Mouse (Mus musculus) embryonic stem cell, embryonic (primary cell): Measurements from ENCODE around the gene Sdc4.

Experiments
- CTCF ChIA-PET, 4 experiments: fragments of 300-600 bp in 2 of 4; fragments of 350-600 bp in 2 of 4; sonication (Branson Sonifier 250); formaldehyde crosslinking; loops; one replicate each; lab custom pipeline; 2022; ENCODE audit warnings: inconsistent platforms in 2 of 4; lab: Charles Lee
- POLR2A ChIA-PET, 4 experiments: fragments of 300-600 bp in 2 of 4; fragments of 350-600 bp in 2 of 4; sonication (Branson Sonifier 250); formaldehyde crosslinking; loops; one replicate each; lab custom pipeline; 2022; ENCODE audit warnings: antibody characterized with exemption in 4 of 4, inconsistent platforms in 1 of 4; lab: Charles Lee

Sdc4 gene

DNA sequence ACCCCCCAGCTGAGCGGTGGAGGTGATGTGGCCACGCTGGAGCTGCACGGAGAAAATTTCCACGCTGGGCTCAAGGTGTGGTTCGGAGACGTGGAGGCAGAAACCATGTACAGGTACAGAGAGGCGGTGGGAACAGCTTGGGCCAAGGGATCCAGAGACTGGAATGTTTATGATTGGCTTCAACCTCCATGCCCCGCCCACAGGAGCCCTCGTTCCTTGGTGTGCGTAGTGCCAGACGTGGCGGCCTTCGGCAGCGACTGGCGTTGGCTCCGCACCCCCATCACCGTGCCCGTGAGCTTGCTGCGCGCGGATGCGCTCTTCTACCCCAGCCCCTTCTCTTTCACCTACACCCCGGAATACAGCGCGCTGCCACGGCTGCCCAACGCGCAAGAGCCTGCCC lies 29.5 kb downstream of the Sdc4 start:
- ChIA-PET CTCF (interaction anchor here in 3 of 4 experiments (0.6 to 2.1 kb wide), 15 partner anchors 10 to 190 kb away, joined by 3 to 9 read pairs (median 4); partner anchors contain the start of genes Matn4 (in 1 of the 3), Rbpjl (in 1 of the 3) and Slpi (in 1 of the 3)), POLR2A (interaction anchor here (0.5 to 25.2 kb wide), 7 partner anchors 10 to 107 kb away, joined by 3 to 985 read pairs (median 6); partner anchors contain the start of genes Gm20458 (in 1 of the 4), Matn4 (in 1 of the 4), Sdc4 (in 1 of the 4) and Sys1 (in 1 of the 4))

DNA sequence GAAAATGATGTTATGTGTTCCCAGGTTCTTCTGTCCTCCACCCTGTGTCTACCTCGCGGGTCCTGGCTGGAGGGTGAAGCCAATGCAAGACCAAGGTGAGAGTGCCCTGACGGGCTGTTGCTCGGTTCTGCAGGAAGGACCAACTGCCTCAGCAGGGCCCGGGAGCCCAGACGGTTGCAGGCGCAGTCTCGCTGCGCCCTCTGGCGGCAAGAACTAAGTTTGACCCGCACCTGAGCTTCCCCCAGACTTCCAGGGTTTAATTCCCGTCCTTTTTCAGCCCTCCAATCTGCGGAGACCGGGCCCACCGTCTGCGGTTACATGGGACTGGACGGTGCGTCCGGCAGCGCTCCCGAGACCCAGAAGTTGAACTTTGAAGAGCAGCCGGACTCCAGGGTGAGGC lies 36.0 kb downstream of the Sdc4 start:
- CTCF ChIA-PET: interaction anchor here (0.6 to 4.5 kb wide), 50 partner anchors 9 to 481 kb away, joined by 3 to 30 read pairs (median 4); partner anchors contain the start of genes Slpi (in 3 of the 4), Gm20458 (in 2 of the 4), Sdc4 (in 2 of the 4) and Sys1 (in 1 of the 4)

DNA sequence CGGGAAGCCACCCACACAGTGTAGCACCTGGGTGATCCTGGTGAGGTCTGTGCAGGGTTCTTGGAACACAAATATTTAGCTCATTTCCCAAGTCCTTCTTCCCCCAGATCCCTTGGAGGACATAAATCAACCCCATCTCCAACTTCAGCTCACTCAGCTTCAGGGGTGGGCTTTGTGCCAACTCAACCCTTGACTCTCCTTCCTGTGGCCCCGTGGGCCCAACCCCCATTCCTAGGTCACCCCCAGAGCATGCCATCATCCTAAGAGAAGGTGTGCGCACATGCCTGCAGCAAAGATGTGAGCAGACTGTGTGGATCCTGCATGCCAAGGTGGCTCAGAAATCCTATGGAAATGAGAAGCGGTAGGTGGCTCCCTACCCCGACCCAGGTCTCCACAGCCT lies 38.2 kb downstream of the Sdc4 start:
- ChIA-PET POLR2A (interaction anchor here in 2 of 4 experiments (0.9 to 3.2 kb wide), 8 partner anchors 11 to 186 kb away, joined by 3 to 12 read pairs (median 4); partner anchors contain the start of gene Sdc4 (in 1 of the 2)), CTCF (interaction anchor here (0.5 to 4.8 kb wide), 14 partner anchors 12 to 880 kb away, joined by 3 to 49 read pairs (median 4); partner anchors contain the start of gene Slpi (in 2 of the 4))

More for the DNA sequence above, 36.0 kb downstream of the Sdc4 start:
- POLR2A ChIA-PET: interaction anchor here in 3 of 4 experiments (0.6 to 4.5 kb wide), 7 partner anchors 11 to 114 kb away, joined by 3 to 18 read pairs (median 4); no protein-coding TSS in a partner anchor

DNA sequence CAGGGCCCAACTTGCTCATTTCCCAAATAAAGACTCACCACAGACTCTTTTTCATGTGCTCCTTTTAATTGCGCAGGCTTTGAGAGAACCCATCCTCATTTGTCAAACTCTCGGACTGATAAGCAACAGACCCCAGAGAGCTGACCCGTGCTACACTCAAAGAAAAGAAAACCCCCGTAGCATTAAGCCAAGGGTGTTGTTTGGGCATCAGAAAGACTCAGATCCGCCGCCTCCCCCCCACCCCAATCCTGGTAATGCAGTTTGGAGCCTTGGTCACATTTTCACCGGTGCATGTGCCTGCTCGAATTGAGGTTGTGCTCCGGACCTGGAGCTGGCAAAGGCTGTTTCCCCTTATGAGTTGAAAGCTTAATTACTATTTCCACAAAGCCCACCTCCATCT lies 38.6 kb downstream of the Sdc4 start, which contains the start of gene Matn4:
Matn4 (minus strand) TSS at position 101 of the 400 bp plus-strand sequence.
- ChIA-PET POLR2A (interaction anchor here in 2 of 4 experiments (0.9 to 3.2 kb wide), 13 partner anchors 8 to 334 kb away, joined by 3 to 12 read pairs (median 4); partner anchors contain the start of genes Sdc4 (in 1 of the 2), Sys1 (in 1 of the 2) and Tomm34 (in 1 of the 2)), CTCF (interaction anchor here (0.5 to 4.8 kb wide), 27 partner anchors 9 to 1004 kb away, joined by 3 to 49 read pairs (median 5); partner anchors contain the start of genes Slpi (in 3 of the 4) and Gm20458 (in 1 of the 4))

DNA sequence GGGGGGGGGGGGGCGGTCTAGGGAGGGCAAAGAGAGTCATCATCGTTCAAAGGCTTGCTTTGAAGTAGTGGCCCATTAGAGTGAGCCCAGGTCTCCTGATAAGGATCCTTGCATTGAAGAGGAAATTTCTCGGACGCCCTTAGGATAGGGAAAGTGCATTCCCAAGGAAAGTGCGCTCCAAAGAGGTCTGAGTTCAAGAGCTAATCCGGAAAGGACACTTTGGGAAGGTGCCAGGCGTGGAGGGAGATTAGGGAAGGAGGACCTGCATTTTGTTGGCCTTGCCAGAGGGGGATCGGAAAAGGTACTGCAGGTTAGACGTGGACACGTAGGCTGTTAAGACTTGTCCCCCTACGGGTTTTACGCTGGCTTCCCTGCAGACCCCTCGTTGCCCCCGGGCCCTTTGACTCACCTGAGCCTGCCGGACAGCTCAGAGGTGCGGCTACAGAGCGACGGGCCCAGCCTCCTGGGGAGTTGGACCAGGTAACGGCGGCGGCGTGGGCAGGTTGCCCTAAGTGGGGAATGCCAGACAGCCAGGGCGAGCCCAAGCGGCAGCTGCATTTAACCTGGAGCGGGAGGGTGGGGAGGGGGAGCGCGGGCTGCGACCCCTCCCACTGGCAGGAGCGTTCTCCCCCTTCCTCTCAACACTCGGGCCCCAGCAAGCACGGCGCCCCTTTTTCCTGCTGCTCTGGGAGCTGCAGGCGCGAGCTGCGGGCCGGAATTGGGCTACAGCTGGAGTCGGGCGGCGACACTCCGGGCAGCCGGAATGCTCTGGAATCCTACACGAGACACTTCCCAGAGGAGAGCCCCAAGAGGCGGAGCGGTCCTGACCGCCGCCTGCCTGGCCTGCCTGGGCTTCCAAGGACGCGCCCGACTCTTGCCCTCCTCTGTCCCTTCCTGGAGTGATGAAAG lies 39.4 kb downstream of the Sdc4 start:
- CTCF ChIA-PET: interaction anchor here (0.5 to 4.8 kb wide), 47 partner anchors 9 to 1069 kb away, joined by 3 to 49 read pairs (median 4); partner anchors contain the start of genes Slpi (in 3 of the 4), Wfdc10 (in 2 of the 4), Wfdc9 (in 2 of the 4) and Gm20458 (in 1 of the 4)
- POLR2A ChIA-PET: interaction anchor here (0.5 to 3.2 kb wide), 37 partner anchors 9 to 939 kb away, joined by 3 to 12 read pairs (median 4); partner anchors contain the start of genes Gm20458 (in 2 of the 4), Sdc4 (in 1 of the 4), Slpi (in 1 of the 4) and Sys1 (in 1 of the 4)

DNA sequence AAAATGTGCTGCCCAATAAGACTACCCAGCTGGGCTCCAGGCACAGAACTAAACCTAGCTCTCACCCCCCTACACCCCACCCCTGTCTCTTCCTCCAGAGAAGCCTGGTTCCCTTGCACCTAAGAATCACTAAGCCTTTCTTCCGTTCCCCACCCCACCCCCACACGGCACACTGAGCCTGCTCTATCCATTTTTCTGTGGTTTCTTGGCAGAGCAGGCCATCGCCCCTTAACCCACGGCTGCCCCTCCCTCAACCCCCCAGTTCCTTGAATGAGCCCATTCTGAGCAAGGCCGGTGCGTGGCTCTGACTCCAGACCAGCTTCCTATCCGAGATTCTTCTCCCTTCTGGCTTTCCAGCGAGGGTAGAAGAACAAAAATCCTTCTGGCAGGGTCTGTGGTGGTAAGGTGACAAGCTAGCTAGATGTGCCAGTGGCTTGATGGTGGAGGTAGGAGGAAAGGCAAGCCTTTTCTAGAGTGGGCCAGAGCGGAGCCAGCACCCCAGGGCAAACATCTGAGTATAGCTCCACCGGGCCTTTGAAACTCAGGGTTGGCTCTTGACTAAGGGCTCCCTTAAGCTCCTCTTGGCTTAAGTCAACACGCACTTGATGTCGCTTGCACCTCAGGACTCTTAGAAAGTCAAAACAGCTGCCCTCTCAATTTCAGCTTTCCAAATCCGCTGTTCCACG lies 40.1 kb downstream of the Sdc4 start:
- POLR2A ChIA-PET: interaction anchor here (0.5 to 3.2 kb wide), 32 partner anchors 8 to 940 kb away, joined by 3 to 12 read pairs (median 4); partner anchors contain the start of genes Gm20458 (in 2 of the 4), Sdc4 (in 1 of the 4), Slpi (in 1 of the 4) and Sys1 (in 1 of the 4)
- CTCF ChIA-PET: interaction anchor here (0.5 to 4.8 kb wide), 38 partner anchors 10 to 745 kb away, joined by 3 to 49 read pairs (median 4); partner anchors contain the start of genes Slpi (in 2 of the 4), Pkig (in 1 of the 4), Wfdc10 (in 1 of the 4) and Wfdc9 (in 1 of the 4)

DNA sequence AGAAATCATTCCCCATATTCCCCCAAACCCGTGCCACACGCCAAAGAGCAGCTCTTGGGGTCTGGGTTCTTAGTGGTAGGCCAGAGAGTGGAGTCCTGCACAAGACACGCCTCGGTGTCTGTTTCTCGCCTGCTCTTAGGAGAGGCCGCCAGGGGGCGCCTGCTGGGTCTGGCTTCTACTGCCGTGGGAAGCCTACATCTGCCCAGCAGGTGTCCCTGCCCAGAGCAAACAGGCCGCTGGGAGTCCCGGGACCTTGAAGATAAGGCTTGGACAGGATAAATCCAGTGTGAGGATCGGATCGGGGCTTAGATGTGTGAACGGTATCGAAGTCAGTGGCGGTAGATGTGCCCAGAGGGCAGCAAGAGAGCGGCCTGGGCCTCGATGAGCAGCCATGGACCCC lies 40.8 kb downstream of the Sdc4 start, which contains the start of gene Rbpjl:
Rbpjl (plus strand) TSS at position 236 of the 400 bp plus-strand sequence.
- POLR2A ChIA-PET: interaction anchor here (0.9 to 3.2 kb wide), 4 partner anchors 26 to 108 kb away, joined by 3 to 12 read pairs (median 6); partner anchors contain the start of genes Gm20458 (in 1 of the 4) and Sdc4 (in 1 of the 4)
- CTCF ChIA-PET: interaction anchor here (0.5 to 4.8 kb wide), 16 partner anchors 8 to 480 kb away, joined by 3 to 49 read pairs (median 6); partner anchors contain the start of gene Slpi (in 2 of the 4)

DNA sequence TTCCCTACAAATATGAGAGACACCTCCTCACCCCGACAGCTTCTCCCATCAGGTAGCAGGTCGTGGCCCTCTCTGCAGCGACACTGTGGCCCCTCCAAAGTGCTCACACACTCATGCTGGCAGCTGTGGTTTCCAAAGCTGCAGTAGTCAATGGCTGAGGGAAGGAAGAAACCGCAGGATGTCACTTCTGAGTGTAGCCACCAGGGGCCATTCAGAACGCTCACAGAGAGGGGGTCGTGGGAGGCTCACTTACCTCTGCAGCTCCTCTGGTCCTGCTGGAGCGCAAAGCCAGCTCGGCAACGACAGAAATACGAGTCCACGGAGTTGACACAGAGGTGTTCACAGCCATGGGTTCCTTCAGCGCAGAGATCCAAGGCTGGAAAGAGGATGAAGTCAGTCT lies 46.8 kb downstream of the Sdc4 start:
- ChIA-PET CTCF (interaction anchor here (0.5 to 1.7 kb wide), 7 partner anchors 10 to 244 kb away, joined by 3 to 7 read pairs (median 4); no protein-coding TSS in a partner anchor), POLR2A (interaction anchor here in 2 of 4 experiments (1.2 to 1.4 kb wide), 2 partner anchors 11 to 46 kb away, joined by 4 to 5 read pairs; partner anchors contain the start of gene Sdc4 (in 1 of the 2))

DNA sequence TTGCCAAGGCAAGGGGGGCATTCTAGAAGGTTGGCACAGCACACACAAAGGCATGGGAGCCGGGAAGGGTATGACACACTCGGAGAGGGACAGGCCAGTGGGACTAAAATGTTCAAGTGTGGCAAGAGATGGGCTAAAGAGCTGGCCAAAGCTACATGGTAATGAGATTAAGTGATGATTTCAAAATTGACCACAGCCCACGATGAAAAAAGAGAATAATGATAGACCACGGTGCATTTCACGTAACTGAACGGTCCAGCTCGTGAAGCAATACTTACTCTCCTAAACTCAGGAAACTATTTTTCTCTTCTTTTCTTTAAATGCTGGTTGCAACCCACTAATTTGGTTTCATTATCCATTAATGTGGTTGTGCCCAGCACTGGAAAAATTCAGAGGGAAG lies 47.6 kb downstream of the Sdc4 start:
- CTCF ChIA-PET: interaction anchor here in 3 of 4 experiments (0.8 to 1.7 kb wide), 5 partner anchors 9 to 245 kb away, joined by 3 to 7 read pairs (median 3); no protein-coding TSS in a partner anchor
- POLR2A ChIA-PET: interaction anchor here in 3 of 4 experiments (0.6 to 1.4 kb wide), 3 partner anchors 12 to 47 kb away, joined by 4 to 5 read pairs (median 5); partner anchors contain the start of gene Sdc4 (in 1 of the 3)

DNA sequence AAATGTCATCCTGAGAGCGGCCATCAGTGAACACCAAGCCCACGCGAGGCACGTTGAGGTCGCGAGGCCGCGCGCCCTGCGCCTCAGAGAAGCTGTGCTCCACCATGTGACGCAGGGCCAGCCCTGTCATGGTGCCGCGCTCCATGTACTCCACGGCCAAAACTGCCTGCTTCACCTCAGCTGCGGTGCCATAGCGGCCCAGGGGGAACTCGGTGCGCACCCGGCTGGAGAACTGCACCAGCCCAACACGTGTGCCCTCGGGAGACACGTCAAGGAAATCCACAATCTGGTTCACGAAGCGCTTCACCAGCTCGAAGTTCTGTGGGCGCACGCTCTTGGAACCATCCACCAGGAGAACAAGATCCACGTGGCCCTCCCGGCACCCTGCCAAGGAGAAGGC lies 50.6 kb downstream of the Sdc4 start:
- CTCF ChIA-PET: interaction anchor here in 3 of 4 experiments (0.6 to 2.8 kb wide), 12 partner anchors 9 to 400 kb away, joined by 3 to 21 read pairs (median 4); partner anchors contain the start of genes Matn4 (in 1 of the 3) and Rbpjl (in 1 of the 3)
- POLR2A ChIA-PET: interaction anchor here in 1 of 4 experiments (0.6 to 1.2 kb wide), 7 partner anchors 16 to 1419 kb away, joined by 3 to 4 read pairs (median 3); no protein-coding TSS in a partner anchor

DNA sequence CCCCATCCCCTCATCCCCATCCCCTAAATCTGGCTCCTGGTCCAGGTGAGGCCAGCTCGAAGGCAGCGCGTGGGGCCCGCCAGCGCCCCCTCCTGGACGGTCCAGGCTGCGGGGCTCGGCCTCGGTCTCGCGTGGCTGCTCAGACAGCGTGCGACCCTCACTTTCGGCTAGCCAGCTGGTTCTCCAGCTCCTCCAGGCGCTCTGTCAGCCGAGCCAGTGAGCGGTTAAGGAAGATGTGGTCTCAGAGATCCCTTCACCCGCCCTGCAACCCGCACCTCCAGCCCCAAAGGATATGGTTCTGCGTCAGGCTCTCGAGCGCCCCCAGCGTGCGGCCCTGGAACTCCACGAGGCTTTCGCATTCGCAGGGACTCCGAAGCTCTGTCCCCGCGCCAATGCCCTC lies 54.2 kb downstream of the Sdc4 start:
- POLR2A ChIA-PET: interaction anchor here (0.6 to 1.7 kb wide), 20 partner anchors 9 to 551 kb away, joined by 3 to 7 read pairs (median 3); partner anchors contain the start of genes Sdc4 (in 1 of the 4) and Tomm34 (in 1 of the 4)
- CTCF ChIA-PET: interaction anchor here (0.5 to 3.8 kb wide), 130 partner anchors 8 to 1125 kb away, joined by 3 to 49 read pairs (median 4); partner anchors contain the start of genes Gm20458 (in 3 of the 4), Matn4 (in 3 of the 4), Rbpjl (in 2 of the 4) and Eppin (in 1 of the 4)

DNA sequence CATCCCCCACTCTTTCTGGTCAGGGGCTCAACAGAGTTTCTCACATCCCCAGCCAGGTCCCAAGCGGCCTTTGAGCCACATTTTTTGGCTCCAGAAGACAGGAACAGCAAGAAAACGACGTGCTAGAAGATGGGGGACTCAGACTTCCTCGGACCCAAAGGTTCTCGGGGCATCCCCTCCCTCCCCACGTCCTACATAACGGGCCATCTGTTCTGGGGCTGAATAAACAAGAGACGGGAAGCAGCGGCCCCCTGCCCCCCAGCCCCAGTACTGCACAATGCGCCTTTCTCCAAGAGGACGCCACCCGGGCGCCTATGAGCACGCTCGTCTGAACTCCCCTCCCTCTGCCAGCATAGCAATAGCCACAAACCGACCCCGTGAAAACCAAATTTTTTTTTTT lies 54.7 kb downstream of the Sdc4 start, which contains the start of gene Slpi:
Slpi (minus strand) TSS at position 76 of the 400 bp plus-strand sequence.
- ChIA-PET CTCF (interaction anchor here (0.5 to 3.8 kb wide), 89 partner anchors 8 to 1126 kb away, joined by 3 to 49 read pairs (median 4); partner anchors contain the start of genes Matn4 (in 3 of the 4), Gm20458 (in 2 of the 4), Rbpjl (in 2 of the 4) and Fitm2 (in 1 of the 4)), POLR2A (interaction anchor here (0.6 to 1.7 kb wide), 16 partner anchors 9 to 551 kb away, joined by 3 to 7 read pairs (median 4); partner anchors contain the start of gene Sdc4 (in 1 of the 4))

DNA sequence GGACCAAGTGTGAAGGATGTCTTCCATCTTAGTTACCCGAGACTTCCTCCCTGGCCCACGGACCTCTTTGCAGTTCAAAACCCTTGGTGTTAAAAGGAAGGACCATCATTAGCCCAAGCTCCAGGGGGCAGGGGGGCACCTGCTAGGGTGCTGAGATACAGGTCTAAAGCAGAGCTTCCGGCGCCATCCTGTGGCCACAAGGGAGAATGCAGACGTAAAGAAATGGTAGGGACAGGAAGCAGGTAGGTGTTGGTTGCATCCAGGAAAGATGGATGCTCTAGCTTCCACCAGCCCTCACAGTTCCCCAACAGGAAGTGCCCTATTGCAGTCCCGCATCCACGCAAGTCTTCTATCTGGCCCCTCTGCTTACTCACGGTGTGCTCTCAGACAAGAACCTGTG lies 56.7 kb downstream of the Sdc4 start:
- ChIA-PET CTCF (interaction anchor here (0.6 to 2.7 kb wide), 35 partner anchors 9 to 599 kb away, joined by 3 to 13 read pairs (median 4); partner anchors contain the start of genes Gm20458 (in 1 of the 4), Rbpjl (in 1 of the 4), Sdc4 (in 1 of the 4) and Svs4 (in 1 of the 4)), POLR2A (interaction anchor here in 2 of 4 experiments (0.7 to 1.1 kb wide), 3 partner anchors 12 to 22 kb away, joined by 3 read pairs; no protein-coding TSS in a partner anchor)

DNA sequence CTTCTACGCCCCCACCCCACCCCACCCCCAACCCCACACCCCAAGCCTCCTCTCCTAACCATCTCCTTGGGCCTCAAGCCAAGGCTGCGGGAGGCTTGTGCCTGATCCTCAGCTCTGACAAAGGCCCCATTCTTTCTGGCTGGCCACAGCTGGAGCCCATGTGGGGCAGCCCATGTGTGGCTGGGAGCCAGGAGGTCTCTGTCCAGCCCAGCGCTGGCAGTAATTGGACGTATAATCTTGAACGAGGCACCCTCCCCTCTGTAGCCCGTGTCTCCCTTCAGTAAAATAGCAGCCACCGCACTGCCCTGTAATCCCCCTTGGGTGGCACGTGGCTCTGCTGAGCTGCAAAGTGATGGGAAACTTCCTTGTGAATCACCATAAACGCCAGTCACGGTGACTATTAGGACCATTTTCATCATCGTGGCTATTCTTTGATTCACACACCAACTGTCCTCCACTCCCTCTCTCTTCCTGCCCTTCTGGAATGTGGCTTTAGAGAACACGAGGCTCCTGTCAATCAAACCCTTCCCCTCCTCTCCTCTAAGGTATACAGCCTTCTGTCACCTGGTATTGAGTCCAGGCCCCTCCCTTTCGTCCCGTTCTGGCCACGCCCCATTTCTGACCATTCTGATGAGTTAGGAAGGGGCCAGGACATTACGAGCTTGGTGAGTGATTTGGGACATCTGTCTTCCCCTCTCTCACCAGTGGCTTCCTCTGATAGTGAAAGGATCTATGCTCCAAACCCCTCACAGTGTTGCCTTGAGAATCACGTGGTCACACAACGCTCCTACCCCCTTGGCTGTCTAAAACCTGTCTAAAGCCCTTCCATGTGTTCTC lies 57.5 kb downstream of the Sdc4 start:
- POLR2A ChIA-PET: interaction anchor here in 2 of 4 experiments (0.6 to 1.1 kb wide), 3 partner anchors 13 to 556 kb away, joined by 3 to 4 read pairs (median 3); no protein-coding TSS in a partner anchor

More for the DNA sequence above, 57.5 kb downstream of the Sdc4 start:
- CTCF ChIA-PET: interaction anchor here (0.5 to 2.7 kb wide), 29 partner anchors 10 to 598 kb away, joined by 3 to 11 read pairs (median 4); partner anchors contain the start of genes Gm20458 (in 1 of the 4), Rbpjl (in 1 of the 4) and Sdc4 (in 1 of the 4)
